Mouse (Mus musculus): ENCODE results near the gene Cep63.

DNA sequence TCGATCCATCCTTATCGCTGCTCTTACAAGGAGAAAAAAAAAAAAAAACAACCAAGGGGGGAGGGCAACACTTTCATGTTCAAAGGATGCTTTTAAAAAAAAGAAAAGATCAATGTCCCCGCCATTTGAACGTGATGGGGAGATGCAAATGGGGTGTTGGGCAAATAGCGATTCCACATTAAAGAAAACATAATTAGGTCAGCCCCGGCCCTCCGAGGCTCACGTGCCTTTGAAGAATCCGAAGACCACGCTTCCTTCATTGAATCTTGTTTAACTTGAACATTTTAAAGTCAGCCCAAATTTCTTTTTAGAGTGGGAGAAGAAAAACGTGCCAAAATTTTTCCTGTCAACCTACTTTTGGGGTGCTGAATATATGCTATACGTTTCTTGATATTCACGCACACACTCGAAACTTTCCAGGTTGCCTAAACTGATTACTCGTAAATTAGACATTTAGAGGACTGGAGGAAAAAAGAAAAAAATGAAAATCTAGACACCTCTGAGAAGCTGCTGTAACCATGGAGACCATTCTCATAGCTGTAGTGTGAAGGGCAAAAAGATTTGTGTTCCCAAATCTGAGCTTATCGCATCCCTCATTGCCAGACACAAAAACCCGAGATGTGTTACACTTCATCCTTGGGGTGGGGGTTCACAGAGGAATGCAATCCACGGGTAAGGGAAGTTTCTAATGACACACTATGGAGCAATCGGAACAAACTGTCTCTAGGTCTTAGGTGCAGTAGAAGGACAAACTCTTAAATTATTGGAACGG, 79.9 kb downstream of the Cep63 start:
- TF ChIP-seq CTCF (IDR thresholded peaks at IDR 0.05; ENCODE audit: control insufficient read depth, insufficient read depth, low read length) (no peak), POLR2A (IDR thresholded peaks at IDR 0.05; ENCODE audit: borderline replicate concordance, control insufficient read depth, low read depth, low read length) (no peak)
